Mouse (Mus musculus): ENCODE measurements around the gene Cdkn2a.

The Cdkn2a gene

GRCm38 (mm10) chr4:89294486-89295440 is at the start of gene Cdkn2a:
Cdkn2a (minus strand) TSS chr4:89294653.
- peak; percentile 18 for DNase-seq

- DNase-seq: no peak
These were observed 19.0 kb upstream of the Cdkn2a start for GRCm38 (mm10) chr4:89313461-89313860.

GRCm38 (mm10) chr4:89310491-89311254 is 16.2 kb upstream of the Cdkn2a start, which contains the start of gene Cdkn2b:
Cdkn2b (minus strand) TSS chr4:89311039.
- peak; percentile 40 for DNase-seq

GRCm38 (mm10) chr4:89309996-89310395 is 15.5 kb upstream of the Cdkn2a start:
- no peak for DNase-seq

GRCm38 (mm10) chr4:89308001-89308400 is 13.5 kb upstream of the Cdkn2a start:
- no peak for DNase-seq

- no peak for DNase-seq
These were observed 12.4 kb upstream of the Cdkn2a start for GRCm38 (mm10) chr4:89306798-89307365.

- DNase-seq: no peak
These were observed 11.2 kb upstream of the Cdkn2a start for GRCm38 (mm10) chr4:89305691-89306090.

- no peak for DNase-seq
These were observed 9.0 kb upstream of the Cdkn2a start for GRCm38 (mm10) chr4:89303281-89303995.

- no peak for DNase-seq
These were observed 7.7 kb upstream of the Cdkn2a start for GRCm38 (mm10) chr4:89302129-89302528.

GRCm38 (mm10) chr4:89299721-89300120 is 5.3 kb upstream of the Cdkn2a start:
- DNase-seq: no peak

GRCm38 (mm10) chr4:89295441-89296220 is 1.2 kb upstream of the Cdkn2a start:
- DNase-seq: no peak

- no peak for DNase-seq
These were observed 365 bp downstream of the Cdkn2a start for GRCm38 (mm10) chr4:89294091-89294485.

GRCm38 (mm10) chr4:89293516-89293915 is 937 bp downstream of the Cdkn2a start:
- DNase-seq: no peak

- no peak for DNase-seq
These were observed 5.4 kb downstream of the Cdkn2a start for GRCm38 (mm10) chr4:89289028-89289427.

GRCm38 (mm10) chr4:89286566-89286965 is 7.9 kb downstream of the Cdkn2a start:
- no peak for DNase-seq

GRCm38 (mm10) chr4:89285688-89286087 is 8.8 kb downstream of the Cdkn2a start:
- DNase-seq: no peak

GRCm38 (mm10) chr4:89282661-89283060 is 11.8 kb downstream of the Cdkn2a start:
- DNase-seq: no peak

- DNase-seq: no peak
These were observed 12.4 kb downstream of the Cdkn2a start for GRCm38 (mm10) chr4:89282036-89282566.

- no peak for DNase-seq
These were observed 13.2 kb downstream of the Cdkn2a start for GRCm38 (mm10) chr4:89281236-89281635.

GRCm38 (mm10) chr4:89279641-89280040 is 14.8 kb downstream of the Cdkn2a start:
- DNase-seq: no peak

- no peak for DNase-seq
These were observed 17.0 kb downstream of the Cdkn2a start for GRCm38 (mm10) chr4:89277381-89277940.
